ENCODE assay signal across 8 mouse cellular contexts in genomic region chr14:54577089-54577982, GRCm38 (mm10). TPM values are rescaled to one million over a fixed set of nuclear protein-coding genes. Genes with fewer than 3 reads are reported as not detected.
DNase-seq lines count a peak whose midpoint lies in the region; ATAC-seq lines count a peak whose summit lies in the region.

Ajuba (minus strand) TSS chr14:54577558.

- DNase-seq in adrenal gland, adult 18-20 months (ENCODE audit: low spot score in 2 of 2) = peak; percentile 87 to 88
- peak; percentile 85 for DNase-seq in embryo, embryonic 11.5 days (ENCODE audit: low read depth, low spot score)
- peak; percentile 80 to 92 for DNase-seq in gastrocnemius, postnatal 4 days (ENCODE audit: low spot score in 2 of 2)
- DNase-seq in intestine, embryonic 14.5 days (ENCODE audit: low spot score) = peak; percentile 97
- peak; percentile 94 for DNase-seq in limb, embryonic 10.5 days (ENCODE audit: low spot score)
- peak; percentile 99 for DNase-seq in midbrain, embryonic 11.5 days (ENCODE audit: low spot score, missing footprints)
- peak; percentile 65 for DNase-seq in skeletal muscle tissue, adult 2 months (ENCODE audit: low read depth, low spot score)

- H3K4me2 ChIP-seq in intestine, embryonic 14.5 days (ENCODE audit: low read length) = peak within 1 kb of the TSS; percentile 93
- peak within 1 kb of the TSS; percentile 81 for H3K4me2 ChIP-seq in midbrain, embryonic 11.5 days

- no peaks in the 10 kb centered on the region for H3K27me3 ChIP-seq in intestine, embryonic 14.5 days (replicated peaks; ENCODE audit: control insufficient read depth, insufficient read depth, low read length)
- H3K27me3 ChIP-seq in limb, embryonic 10.5 days (ENCODE audit: low read depth, poor library complexity, severe bottlenecking) = no peaks in the 10 kb centered on the region
- H3K27me3 ChIP-seq in midbrain, embryonic 11.5 days (ENCODE audit: control insufficient read depth, insufficient read depth, low read length) = no peaks in the 10 kb centered on the region

- peaks cover 4% of the 10 kb centered on the region; the same call in 1 of the 2 replicates for H3K36me3 ChIP-seq in intestine, embryonic 14.5 days (ENCODE audit: control insufficient read depth, insufficient read depth, low read length)
- H3K36me3 ChIP-seq in limb, embryonic 10.5 days = peaks cover 26% of the 10 kb centered on the region
- no peaks in the 10 kb centered on the region for H3K36me3 ChIP-seq in midbrain, embryonic 11.5 days (ENCODE audit: control insufficient read depth, insufficient read depth, low read length)

- WGBS in intestine, embryonic 14.5 days = under 1% methylated on average over 66 of the region's 66 CpGs
- WGBS in limb, embryonic 10.5 days = under 1% methylated on average over 66 of the region's 66 CpGs
- WGBS in midbrain, embryonic 11.5 days = under 1% methylated on average over 66 of the region's 66 CpGs

- ATAC-seq in intestine, embryonic 14.5 days (replicated peaks; ENCODE audit: low FRiP score, low TSS enrichment, low read depth) = peak; percentile 75
- peak; percentile 60 for ATAC-seq in midbrain, embryonic 11.5 days (ENCODE audit: low FRiP score)
- no peak for ATAC-seq in erythroid progenitor cell, adult 5-6 weeks (replicated peaks; ENCODE audit: low FRiP score, poor library complexity, severe bottlenecking)

- H3K9me3 ChIP-seq in intestine, embryonic 14.5 days (ENCODE audit: control insufficient read depth, low read length) = no peaks in the 10 kb centered on the region
- no peaks in the 10 kb centered on the region for H3K9me3 ChIP-seq in limb, embryonic 10.5 days (replicated peaks)
- no peaks in the 10 kb centered on the region for H3K9me3 ChIP-seq in midbrain, embryonic 11.5 days (ENCODE audit: control insufficient read depth, low read length)

- peaks cover 33% of the 10 kb centered on the region for H3K4me1 ChIP-seq in intestine, embryonic 14.5 days (replicated peaks; ENCODE audit: control insufficient read depth, insufficient read depth, low read length)
- H3K4me1 ChIP-seq in limb, embryonic 10.5 days = peaks cover 47% of the 10 kb centered on the region
- peaks cover 35% of the 10 kb centered on the region for H3K4me1 ChIP-seq in midbrain, embryonic 11.5 days (ENCODE audit: control insufficient read depth, insufficient read depth, low read length)

- peak within 1 kb of the TSS; percentile 95 for H3K4me3 ChIP-seq in intestine, embryonic 14.5 days (ENCODE audit: low read depth, low read length)
- peak within 1 kb of the TSS; percentile 98 for H3K4me3 ChIP-seq in limb, embryonic 10.5 days
- H3K4me3 ChIP-seq in midbrain, embryonic 11.5 days (ENCODE audit: low read depth, low read length) = peak within 1 kb of the TSS; percentile 91

- H3K27ac ChIP-seq in intestine, embryonic 14.5 days (ENCODE audit: low read depth) = peak within 1 kb of the TSS; percentile 93
- H3K27ac ChIP-seq in limb, embryonic 10.5 days = peak within 1 kb of the TSS; percentile 98
- peak within 1 kb of the TSS; percentile 78 for H3K27ac ChIP-seq in midbrain, embryonic 11.5 days (ENCODE audit: low read depth, low read length)

- H3K9ac ChIP-seq in intestine, embryonic 14.5 days (ENCODE audit: low read length) = peak within 1 kb of the TSS; percentile 86
- H3K9ac ChIP-seq in midbrain, embryonic 11.5 days (ENCODE audit: low read length) = peak within 1 kb of the TSS; percentile 94

RNA-seq across cellular contexts. Expression of gene Ajuba, which starts in this region (rescaled TPM):
- 10 to 100 TPM; 20.5 to 26.0 TPM for total RNA-seq in adrenal gland, adult 18-20 months (2021)
- total RNA-seq in gastrocnemius, postnatal 4 days (2021) = 10 to 100 TPM; 14.6 to 15.8 TPM
- 14.5 and 19.0 TPM in 2 replicates for polyA plus RNA-seq in intestine, embryonic 14.5 days (2014; fragmentation: Nextera tagmentation; extraction: Ambion mirVana)
- polyA plus RNA-seq in limb, embryonic 10.5 days (2016; fragmentation: Nextera tagmentation; extraction: Ambion mirVana) = 70.1 and 75.3 TPM in 2 replicates
- polyA plus RNA-seq in midbrain, embryonic 11.5 days (2014; fragmentation: Nextera tagmentation; extraction: Ambion mirVana) = 24.3 and 25.1 TPM in 2 replicates
- 2.5 TPM in 1 of 2 replicates, not detected in the other for total RNA-seq in erythroid progenitor cell, adult 5-6 weeks (2015; ENCODE audit: low replicate concordance)
- total RNA-seq in erythroid progenitor cell, adult 5-6 weeks (2017; ENCODE audit: low replicate concordance) = not detected in 2 replicates

Comparison
In these comparisons a context has a peak if more than half of its experiments do, and no peak if none do; other contexts are left out.
1. RNA of gene Ajuba (total RNA-seq): 20.5 to 26.0 TPM in adrenal gland, adult 18-20 months and 14.6 to 15.8 TPM in gastrocnemius, postnatal 4 days; 2.5 TPM in erythroid progenitor cell, adult 5-6 weeks; every median in the first group is over 4 times any median in the second.
2. Peak in every context shown above with its lines, with median percentiles within 50 percentile points of each other: DNase-seq, H3K27ac ChIP-seq and H3K4me3 ChIP-seq.